Mouse (Mus musculus) granulocyte monocyte progenitor cell, adult 5-6 weeks (primary cell): Measurements from ENCODE around the gene Bcas3. TPM values are rescaled to one million over a fixed set of nuclear protein-coding genes. Genes with fewer than 3 reads are reported as not detected.
"Not testable (repeated sequence)": the region's sequence is repeated elsewhere in the genome, so short reads cannot be mapped to it uniquely, and the experiment has no call there.

Experiments
- ATAC-seq: replicated peaks from 2 replicates; pipeline ENCODE4 v1.8.0; 2016; ENCODE audit warnings: mild to moderate bottlenecking, moderate TSS enrichment, inconsistent platforms; ENCODE audit not compliant: poor library complexity, severe bottlenecking
- total RNA-seq, 2 experiments: library from RNA; stranded (forward) in 1 of 2; stranded (reverse) in 1 of 2; fragments of 200-712, 200-1000 nt in 1 of 2; fragments of >200 nt in 1 of 2; fragmentation: Nextera tagmentation in 1 of 2; gene quantifications; 2 replicates each; pipeline ENCODE4 v1.2.3; 2014 to 2017

The Bcas3 gene
- total RNA-seq, 2 experiments from 2014 or later = 17.6 to 30.7 TPM

GRCm38 (mm10) chr11:85696491-85697398 lies 343.8 kb downstream of the Bcas3 start:
- no peak for ATAC-seq

DNA sequence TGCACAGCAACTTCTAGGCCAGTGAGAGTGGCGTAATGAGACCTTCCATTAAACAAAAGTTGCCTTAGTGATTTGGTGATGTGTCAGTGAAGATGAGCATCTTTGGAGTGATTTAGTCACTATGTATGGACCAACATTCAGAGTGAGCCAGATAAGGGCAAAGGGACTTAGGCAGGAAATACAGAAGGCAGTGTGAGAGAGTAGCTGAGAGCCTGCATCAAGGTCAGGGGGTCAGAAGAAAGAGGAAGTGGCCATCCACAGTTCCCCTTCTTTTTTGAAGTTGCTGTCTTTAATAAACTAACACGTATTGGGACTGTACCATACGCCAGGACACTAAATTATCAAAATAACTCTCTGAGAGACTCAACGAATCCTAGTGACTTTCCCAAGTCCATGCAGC lies 344.5 kb downstream of the Bcas3 start:
- ATAC-seq = peak; percentile 96

GRCm38 (mm10) chr11:85698242-85698641 lies 345.3 kb downstream of the Bcas3 start:
- ATAC-seq = no peak

- no peak for ATAC-seq
Measured at GRCm38 (mm10) chr11:85704062-85704748, 351.2 kb downstream of the Bcas3 start.

DNA sequence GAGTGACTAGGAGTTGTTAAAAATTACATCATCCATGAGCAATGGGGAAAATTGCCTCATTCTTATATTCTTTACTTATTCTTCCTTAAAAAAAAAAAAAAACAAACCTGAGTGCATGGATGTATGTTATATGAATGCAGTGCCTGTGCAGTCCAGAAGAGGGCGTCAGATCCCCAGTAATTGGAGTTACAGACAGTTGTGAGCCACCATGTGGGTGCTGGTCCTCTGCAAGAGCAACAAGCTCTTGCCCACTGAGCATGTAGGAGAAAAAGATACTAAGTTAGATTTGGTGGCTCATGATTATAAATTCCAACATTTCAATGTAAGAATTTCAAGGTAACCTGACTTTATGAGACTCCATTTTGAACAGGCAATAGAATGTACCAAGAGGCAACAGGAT lies 353.7 kb downstream of the Bcas3 start:
- peak; percentile 35 for ATAC-seq

DNA sequence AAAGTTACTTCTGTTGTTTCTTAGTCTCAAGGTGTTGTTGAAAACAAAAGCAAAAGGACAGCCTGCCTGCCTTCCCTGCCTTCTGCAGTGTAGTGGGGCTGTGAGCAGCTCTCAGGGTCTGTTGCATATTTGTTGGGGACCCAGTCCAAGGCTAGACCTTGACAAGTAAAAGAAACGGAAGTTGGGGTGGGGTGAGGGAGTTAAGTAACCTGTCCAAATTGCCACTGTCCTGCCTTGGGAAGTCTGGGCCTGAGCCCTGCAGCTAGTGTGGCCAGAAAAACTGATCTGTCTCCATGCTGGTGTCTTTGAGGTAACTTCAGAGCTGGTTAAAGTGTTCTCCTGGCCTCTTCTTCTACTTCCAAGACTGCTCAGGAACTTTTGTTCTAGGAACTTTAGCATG lies 354.5 kb downstream of the Bcas3 start:
- no peak for ATAC-seq

DNA sequence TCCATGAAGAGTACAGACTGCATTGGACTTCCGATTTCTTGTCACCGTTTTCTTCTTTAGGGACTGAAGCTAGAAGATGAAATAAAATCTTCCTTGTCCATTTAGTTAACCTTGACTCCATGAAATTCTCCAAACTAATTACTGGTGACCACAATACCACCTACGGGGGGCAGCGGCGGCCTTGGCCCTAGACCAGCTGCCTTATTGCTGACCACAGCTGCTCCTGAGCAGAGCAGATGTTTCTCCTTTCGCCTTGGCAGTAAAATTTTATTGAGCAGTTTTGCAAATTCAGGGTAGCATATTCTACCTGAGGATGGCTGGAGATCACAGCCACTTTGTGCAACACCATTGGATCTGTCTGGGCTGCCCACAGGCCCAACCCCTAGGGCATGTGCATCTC lies 356.2 kb downstream of the Bcas3 start:
- ATAC-seq = no peak

- no peak for ATAC-seq
Measured at GRCm38 (mm10) chr11:85710155-85710554, 357.2 kb downstream of the Bcas3 start.

- ATAC-seq = no peak
Measured at GRCm38 (mm10) chr11:85712026-85712804, 359.2 kb downstream of the Bcas3 start.

DNA sequence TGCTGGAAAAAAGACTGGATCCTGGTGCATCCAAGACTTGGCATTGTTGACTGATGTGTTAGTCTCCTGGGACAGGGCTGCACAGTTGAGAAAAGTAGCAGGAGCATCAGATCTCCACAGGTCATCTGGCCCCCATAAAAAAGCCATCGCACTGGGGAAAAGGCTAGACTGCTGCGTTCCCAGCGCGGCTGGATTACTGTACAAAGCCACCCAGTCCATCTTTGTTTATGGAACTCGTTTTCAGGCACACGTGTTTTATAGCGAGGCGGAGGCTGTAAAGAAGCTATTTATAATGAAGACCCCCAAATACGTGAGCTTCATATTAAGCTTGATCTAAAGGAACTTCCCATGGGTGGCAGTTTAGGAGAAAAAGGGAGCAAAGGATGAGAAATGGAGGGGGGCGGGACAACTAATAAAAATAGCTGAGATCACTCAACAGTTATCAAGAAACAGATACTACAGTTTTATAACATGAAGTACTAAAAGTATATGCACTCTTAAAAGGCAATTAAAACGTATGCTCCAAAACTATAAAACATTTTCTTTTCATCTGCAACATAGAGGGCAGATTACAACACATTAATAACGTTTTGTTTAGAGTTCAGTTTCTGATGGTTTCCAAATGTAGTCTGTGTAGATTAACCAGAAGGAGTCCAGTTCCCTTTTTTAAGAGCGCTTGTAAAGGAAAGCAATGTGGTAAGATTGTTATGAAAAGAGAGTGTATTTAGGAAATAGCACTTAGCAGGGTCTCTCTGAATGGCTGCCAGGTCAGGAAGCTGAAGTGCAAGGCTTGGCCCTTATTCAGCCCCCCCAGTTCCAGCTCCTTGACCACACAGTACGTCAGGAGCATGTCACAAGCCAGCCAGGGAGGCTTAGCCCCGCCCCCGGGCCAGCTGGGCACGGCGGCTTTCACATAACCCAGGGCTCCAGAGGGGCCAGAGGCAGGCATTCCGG lies 360.2 kb downstream of the Bcas3 start:
- ATAC-seq = peak; percentile 95

GRCm38 (mm10) chr11:85713814-85714208 lies 360.8 kb downstream of the Bcas3 start:
- peak; percentile 5; the same call in 1 of the 2 replicates for ATAC-seq

- ATAC-seq = 0 out of 2 replicates have a peak, but pooled peaks have one; percentile 4
Measured at GRCm38 (mm10) chr11:85714312-85714931, 361.5 kb downstream of the Bcas3 start.

DNA sequence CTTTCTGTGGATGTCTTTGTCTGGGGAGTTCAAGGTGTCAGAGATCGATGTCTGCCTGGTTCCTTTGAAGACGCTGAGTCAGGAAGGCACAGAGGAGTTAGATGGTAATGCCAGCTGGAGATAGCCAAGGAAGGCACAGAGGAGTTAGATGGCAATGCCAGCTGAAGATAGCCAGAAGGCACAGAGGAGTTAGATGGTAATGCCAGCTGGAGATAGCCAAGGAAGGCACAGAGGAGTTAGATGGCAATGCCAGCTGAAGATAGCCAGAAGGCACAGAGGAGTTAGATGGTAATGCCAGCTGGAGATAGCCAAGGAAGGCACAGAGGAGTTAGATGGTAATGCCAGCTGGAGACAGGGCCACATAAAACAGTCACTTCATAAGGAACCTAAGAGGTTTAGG lies 363.8 kb downstream of the Bcas3 start:
- not testable (repeated sequence) for ATAC-seq

GRCm38 (mm10) chr11:85719091-85719490 lies 366.1 kb downstream of the Bcas3 start:
- no peak for ATAC-seq

DNA sequence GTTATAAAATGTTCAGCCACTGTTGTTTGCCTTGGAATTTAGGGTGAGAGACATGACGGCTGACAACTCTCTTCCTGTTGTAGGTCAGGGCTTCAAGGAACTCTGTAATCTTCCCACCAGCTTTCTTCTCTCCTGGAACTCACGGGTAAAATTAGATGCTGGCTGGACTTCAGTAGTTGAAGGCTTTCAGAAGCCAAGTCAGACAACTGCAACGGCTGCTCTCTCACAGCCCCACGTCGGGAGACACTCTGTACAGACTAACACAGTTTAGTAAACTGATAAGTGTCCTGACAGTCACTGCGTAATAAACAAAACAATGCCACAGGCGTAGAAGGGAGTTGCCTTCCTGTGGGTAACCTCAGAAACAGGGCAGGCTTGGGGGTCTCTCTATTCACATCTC lies 366.8 kb downstream of the Bcas3 start:
- no peak for ATAC-seq

DNA sequence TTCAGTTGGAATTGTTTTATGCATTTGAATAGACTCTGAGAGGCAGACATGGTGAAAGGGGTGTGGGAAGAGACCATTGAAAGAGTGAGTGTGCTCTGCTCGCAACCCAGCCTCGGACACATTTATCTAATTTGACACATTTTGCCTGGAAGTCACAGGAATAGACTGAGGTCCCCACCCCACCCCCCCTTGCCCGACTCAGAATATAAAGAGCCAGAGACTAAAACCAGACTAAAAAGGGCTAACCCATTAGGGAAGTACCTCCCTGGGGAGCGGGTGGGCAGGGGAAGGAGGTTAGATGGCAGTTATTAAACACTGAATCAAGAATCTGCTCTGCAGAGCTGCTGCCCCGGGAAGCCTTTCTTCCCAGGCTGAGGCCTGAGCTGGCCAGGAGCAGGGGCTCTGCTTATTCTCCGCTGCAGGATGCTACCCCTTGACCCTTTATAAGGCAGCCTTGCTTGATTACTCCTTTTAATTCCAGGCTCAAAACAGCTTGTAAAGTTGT lies 367.4 kb downstream of the Bcas3 start:
- 0 out of 2 replicates have a peak, but pooled peaks have one; percentile 12 for ATAC-seq

GRCm38 (mm10) chr11:85721986-85722385 lies 369.0 kb downstream of the Bcas3 start:
- no peak for ATAC-seq

- ATAC-seq = peak; percentile 83
Measured at GRCm38 (mm10) chr11:85724159-85724558, 371.2 kb downstream of the Bcas3 start.

DNA sequence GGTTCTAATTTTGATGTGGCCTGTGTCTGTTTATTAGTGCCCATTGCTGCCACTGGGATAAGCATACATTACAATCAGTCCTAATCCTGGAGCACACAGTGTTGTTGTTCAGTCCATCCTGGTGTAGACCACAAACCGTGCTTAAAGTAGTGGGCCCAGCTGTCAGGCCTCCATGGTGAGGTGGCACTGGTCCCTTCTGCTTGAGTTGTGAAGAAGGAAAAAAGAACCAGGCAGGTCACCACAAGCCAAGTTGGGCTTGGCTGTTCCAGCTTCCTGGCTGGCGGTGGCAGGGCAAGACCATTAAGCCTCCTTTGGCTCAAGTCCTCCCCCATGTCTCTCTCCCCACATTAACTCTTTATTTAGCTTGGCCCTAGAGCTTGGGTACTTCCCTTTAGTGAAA lies 376.8 kb downstream of the Bcas3 start:
- no peak for ATAC-seq
